Mouse (Mus musculus) olfactory bulb, adult 2 months (tissue): ENCODE measurements around the gene Dip2c.

ENCODE experiments used
- CTCF ChIP-seq: fragments of 200-500 bp; IDR thresholded peaks from 2 replicates; pipeline ENCODE4 v1.5.1; 2012; ENCODE audit warnings: low read depth, mild to moderate bottlenecking, low read length, moderate library complexity; ENCODE audit not compliant: insufficient read depth
- POLR2A ChIP-seq: fragments of 200-500 bp; IDR thresholded peaks from 2 replicates; pipeline ENCODE4 v1.6.1; 2012; ENCODE audit warnings: mild to moderate bottlenecking, low read depth, low read length, moderate library complexity; ENCODE audit not compliant: insufficient read depth

GRCm38 (mm10) chr13:9599334-9600096 is 323.2 kb downstream of the Dip2c start:
- no peak for TF ChIP-seq CTCF
- TF ChIP-seq POLR2A: no peak
